Mouse (Mus musculus) embryonic fibroblast, embryonic 13.5 days (primary cell): ENCODE measurements around the gene Ap3b1. TPM values are rescaled to one million over a fixed set of nuclear protein-coding genes. Genes with fewer than 3 reads are reported as not detected.

Source experiments
- H3K27ac ChIP-seq: 2 replicates; pipeline ENCODE4 v1.5.1; 2012; ENCODE audit warnings: low read length, control low read depth, inconsistent platforms; ENCODE audit not compliant: insufficient read depth
- H3K4me1 ChIP-seq: 2 replicates; pipeline ENCODE4 v1.6.1; 2011; ENCODE audit warnings: low read length; ENCODE audit not compliant: control insufficient read depth, insufficient read depth
- H3K4me3 ChIP-seq: 2 replicates; pipeline ENCODE4 v1.5.1; 2011; ENCODE audit warnings: mild to moderate bottlenecking, control low read depth, low read length; ENCODE audit not compliant: insufficient read depth
- CTCF ChIP-seq: IDR thresholded peaks from 2 replicates; pipeline ENCODE4 v1.5.1; 2011; ENCODE audit warnings: mild to moderate bottlenecking, control low read depth, low read length, moderate library complexity, borderline replicate concordance; ENCODE audit not compliant: insufficient read depth
- POLR2A ChIP-seq: IDR thresholded peaks from 2 replicates; pipeline ENCODE4 v1.6.1; 2011; ENCODE audit warnings: low read depth, mild to moderate bottlenecking, control low read depth, low read length, moderate library complexity
- polyA plus RNA-seq: library from polyadenylated mRNA; stranded (reverse); fragments of >200 nt; gene quantifications from 2 replicates; pipeline ENCODE4 v1.2.4, GENCODE M21; 2011; ENCODE audit warnings: low read depth; ENCODE audit not compliant: missing spikeins, insufficient read length

The Ap3b1 gene
- polyA plus RNA-seq, 1 experiment = 72.7 TPM

DNA sequence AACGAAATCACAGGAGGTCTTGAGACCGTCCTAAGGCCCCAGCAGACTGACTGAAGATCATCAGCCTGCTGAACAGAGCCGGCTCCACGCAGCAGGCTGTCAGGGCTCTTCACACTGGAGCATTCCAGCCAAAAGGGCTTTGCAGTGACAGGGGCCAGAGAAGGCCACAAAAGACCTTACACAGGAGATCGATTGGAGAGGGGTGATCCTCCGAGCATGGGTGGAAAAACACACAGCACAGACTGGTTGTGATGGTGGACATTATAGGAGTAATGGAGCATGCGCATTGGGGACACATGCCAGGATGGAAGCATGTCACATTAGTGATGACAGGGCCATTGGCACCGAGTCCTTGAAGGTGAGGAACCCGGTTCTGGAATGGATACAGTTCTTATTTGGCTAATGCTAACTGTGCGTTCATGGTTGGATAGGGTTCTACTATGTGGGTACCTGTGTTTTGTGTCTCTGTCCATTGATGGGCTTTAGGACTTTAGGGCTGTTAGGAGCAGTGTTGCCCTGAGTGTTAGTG, 37.7 kb downstream of the Ap3b1 start:
- Histone ChIP-seq H3K27ac (no peak overlapping the region), H3K4me1 (peaks cover 10% of the 10 kb centered on the region), H3K4me3 (no peak overlapping the region)
- TF ChIP-seq POLR2A = no peak
- TF ChIP-seq CTCF = no peak

- Histone ChIP-seq H3K4me1 (peaks cover 5% of the 10 kb centered on the region), H3K4me3 (no peak overlapping the region), H3K27ac (peak overlapping the region; percentile 1; the same call in 1 of the 2 replicates)
- TF ChIP-seq CTCF = no peak
- TF ChIP-seq POLR2A = no peak
These were observed 40.0 kb downstream of the Ap3b1 start for GRCm38 (mm10) chr13:94398568-94399374.

GRCm38 (mm10) chr13:94400465-94400864, 41.7 kb downstream of the Ap3b1 start:
- Histone ChIP-seq H3K27ac (no peak overlapping the region), H3K4me3 (no peak overlapping the region), H3K4me1 (no peaks in the 10 kb centered on the region; the same call in 1 of the 2 replicates)
- TF ChIP-seq POLR2A = no peak
- no peak for TF ChIP-seq CTCF

DNA sequence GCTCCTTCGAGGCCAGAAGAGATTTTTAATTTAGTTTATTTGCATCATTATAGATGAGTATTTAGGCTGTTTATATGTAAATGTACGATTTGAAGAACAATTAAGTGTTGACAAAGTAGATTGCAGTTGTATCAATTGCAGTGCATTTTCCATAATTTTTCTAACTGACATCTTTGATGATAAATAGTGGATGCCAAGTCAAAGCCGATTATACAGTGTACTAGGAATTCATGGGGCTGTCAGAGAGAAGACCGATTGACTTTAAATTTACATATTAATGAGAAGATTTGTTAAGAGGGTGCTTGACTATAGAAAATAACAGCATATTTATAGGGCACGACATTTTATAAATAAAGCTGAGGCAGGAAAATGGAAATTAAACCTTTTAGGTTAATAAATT, 64.8 kb downstream of the Ap3b1 start:
- TF ChIP-seq CTCF = no peak
- TF ChIP-seq POLR2A = no peak
- no peaks in the 10 kb centered on the region for H3K4me1 ChIP-seq
- H3K27ac ChIP-seq = no peak overlapping the region
- H3K4me3 ChIP-seq = no peak overlapping the region

DNA sequence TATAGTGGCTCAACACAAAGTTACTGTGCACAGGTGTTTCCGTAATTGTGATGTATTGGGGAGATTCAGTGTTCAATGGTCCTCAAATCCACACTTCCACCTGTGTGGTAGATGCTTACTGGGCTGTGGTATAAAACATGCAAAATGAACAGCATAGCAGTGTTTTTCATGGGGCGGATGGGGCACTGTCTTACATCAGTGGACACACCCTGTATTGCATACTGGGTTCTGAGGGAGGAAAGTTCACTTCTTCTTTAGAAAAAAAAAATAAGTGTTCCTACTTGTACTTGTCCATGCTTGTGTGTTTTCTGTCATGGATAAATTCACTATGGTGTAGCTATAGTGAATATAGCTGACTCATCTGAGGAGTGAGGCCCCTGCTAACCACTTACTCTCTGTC, 70.8 kb downstream of the Ap3b1 start:
- no peak overlapping the region for H3K27ac ChIP-seq
- TF ChIP-seq POLR2A (no peak), CTCF (no peak)
- no peak overlapping the region for H3K4me3 ChIP-seq
- H3K4me1 ChIP-seq = no peaks in the 10 kb centered on the region

GRCm38 (mm10) chr13:94439386-94439785, 80.6 kb downstream of the Ap3b1 start:
- TF ChIP-seq POLR2A = no peak
- no peak for TF ChIP-seq CTCF
- no peak overlapping the region for H3K27ac ChIP-seq
- peaks cover 6% of the 10 kb centered on the region; the same call in 1 of the 2 replicates for H3K4me1 ChIP-seq
- H3K4me3 ChIP-seq = no peak overlapping the region

DNA sequence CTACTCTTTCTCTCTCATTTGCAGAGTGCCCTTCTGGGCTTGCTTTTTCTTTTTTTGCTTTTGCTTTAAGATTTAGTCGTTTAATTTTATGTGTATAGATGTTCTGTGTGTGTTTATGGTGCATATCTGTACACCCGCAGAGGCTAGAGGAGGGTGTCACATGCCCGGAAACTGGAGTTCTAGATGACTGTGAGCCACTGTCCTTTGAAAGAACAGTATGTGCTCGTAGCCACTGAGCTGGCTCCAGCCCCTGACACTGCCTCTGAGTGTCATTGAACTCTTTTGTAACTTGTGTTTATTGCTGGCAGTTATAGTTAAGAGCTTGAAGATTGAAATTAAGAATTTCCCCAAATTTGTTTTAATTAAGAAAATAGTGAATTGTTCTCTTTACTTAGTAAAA, 82.4 kb downstream of the Ap3b1 start:
- Histone ChIP-seq H3K4me1 (peaks cover 6% of the 10 kb centered on the region; the same call in 1 of the 2 replicates), H3K4me3 (no peak overlapping the region), H3K27ac (no peak overlapping the region)
- TF ChIP-seq POLR2A (no peak), CTCF (no peak)

DNA sequence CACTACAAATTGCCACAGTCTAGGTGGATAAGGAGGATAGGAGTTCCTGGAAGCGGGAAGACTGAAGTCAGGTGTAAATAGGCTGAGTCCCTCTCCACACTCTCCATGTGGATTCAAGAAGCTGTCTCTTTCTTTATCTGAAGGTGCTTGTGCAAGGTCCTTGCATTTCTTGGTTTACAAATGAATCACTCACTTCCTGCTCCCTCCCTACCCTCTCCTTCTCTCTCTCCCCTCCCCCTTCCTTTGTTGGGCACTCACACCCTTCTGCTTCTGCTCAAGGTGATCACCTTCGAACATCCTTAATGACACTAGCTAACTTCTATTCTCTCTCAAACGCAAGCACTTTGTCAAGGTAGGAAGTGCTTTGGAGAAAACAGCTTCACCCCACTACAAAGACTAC, 84.7 kb downstream of the Ap3b1 start:
- H3K4me1 ChIP-seq = peaks cover 6% of the 10 kb centered on the region; the same call in 1 of the 2 replicates
- H3K27ac ChIP-seq = no peak overlapping the region
- no peak overlapping the region for H3K4me3 ChIP-seq
- TF ChIP-seq POLR2A (no peak), CTCF (no peak)

GRCm38 (mm10) chr13:94445103-94445502, 86.3 kb downstream of the Ap3b1 start:
- H3K27ac ChIP-seq = no peak overlapping the region
- TF ChIP-seq CTCF = no peak
- TF ChIP-seq POLR2A = no peak

DNA sequence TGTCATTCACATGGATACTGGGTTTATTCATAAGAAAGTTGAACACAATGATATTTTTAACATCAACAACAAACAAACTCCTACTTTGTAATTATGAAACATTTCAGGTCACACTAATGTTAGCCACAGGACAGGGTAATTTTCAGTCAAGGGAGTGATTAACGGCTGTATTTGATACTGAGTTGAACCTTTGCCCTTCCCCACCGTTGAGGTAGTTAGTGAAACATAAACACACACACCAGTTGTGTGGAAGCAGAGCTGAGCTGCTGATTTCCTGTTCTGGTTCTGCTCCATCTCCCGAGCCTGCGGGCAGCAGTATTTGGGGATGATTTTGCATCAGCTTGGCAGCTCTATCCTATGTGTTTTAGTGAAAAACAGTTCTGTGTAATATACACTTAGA, 88.2 kb downstream of the Ap3b1 start:
- Histone ChIP-seq H3K4me1 (peaks cover 6% of the 10 kb centered on the region; the same call in 1 of the 2 replicates), H3K4me3 (no peak overlapping the region), H3K27ac (no peak overlapping the region)
- TF ChIP-seq POLR2A (no peak), CTCF (no peak)

More at GRCm38 (mm10) chr13:94445103-94445502, 86.3 kb downstream of the Ap3b1 start:
- Histone ChIP-seq H3K4me3 (no peak overlapping the region), H3K4me1 (peaks cover 6% of the 10 kb centered on the region; the same call in 1 of the 2 replicates)
